Mouse (Mus musculus) limb, embryonic 15.5 days (tissue): ENCODE measurements around the gene BC030870. TPM values are rescaled to one million over a fixed set of nuclear protein-coding genes. Genes with fewer than 3 reads are reported as not detected.
A peak's percentile ranks its signal among the peaks of the same experiment; 100 is the strongest.

ENCODE experiments used
- ATAC-seq: fragments of 200-750 bp; cut with Nextera tagmentation; 2 replicates; pipeline ENCODE4 v1.8.0; 2017; ENCODE audit warnings: low read depth, moderate TSS enrichment; ENCODE audit not compliant: insufficient number of reproducible peaks, low FRiP score, low TSS enrichment
- H3K27ac ChIP-seq: fragments of 300-500 bp; sonication (generic); 2 replicates; pipeline ENCODE4 v1.5.1; 2015; ENCODE audit warnings: moderate library complexity, mild to moderate bottlenecking, inconsistent platforms
- H3K27me3 ChIP-seq: fragments of 300-500 bp; sonication (generic); 2 replicates; pipeline ENCODE4 v1.6.1; 2015; ENCODE audit warnings: inconsistent platforms
- H3K36me3 ChIP-seq: fragments of 300-500 bp; sonication (generic); 2 replicates; pipeline ENCODE4 v1.6.1; 2015; ENCODE audit warnings: inconsistent platforms
- H3K4me1 ChIP-seq: fragments of 300-500 bp; sonication (generic); 2 replicates; pipeline ENCODE4 v1.6.1; 2015; ENCODE audit warnings: inconsistent platforms
- H3K4me2 ChIP-seq: fragments of 300-500 bp; sonication (generic); 2 replicates; pipeline ENCODE4 v1.6.1; 2015; ENCODE audit warnings: mild to moderate bottlenecking, inconsistent platforms
- H3K4me3 ChIP-seq: fragments of 300-500 bp; sonication (generic); 2 replicates; pipeline ENCODE4 v1.5.1; 2015; ENCODE audit warnings: mild to moderate bottlenecking, inconsistent platforms
- H3K9ac ChIP-seq: fragments of 300-500 bp; sonication (generic); 2 replicates; pipeline ENCODE4 v1.6.1; 2015; ENCODE audit warnings: inconsistent platforms
- H3K9me3 ChIP-seq: fragments of 300-500 bp; sonication (generic); 2 replicates; pipeline ENCODE4 v1.6.1; 2016; ENCODE audit warnings: inconsistent platforms
- WGBS: fragments of 180-500 bp; shearing (Covaris S2); methylation state at CpG from one replicate; pipeline ENCODE4 v1.1.7; 2015; 5-methylcytosine and 5-hydroxymethylcytosine counted together
- polyA plus RNA-seq: library from polyadenylated mRNA; unstranded; fragments of >200 nt; fragmentation: Nextera tagmentation; extraction: Ambion mirVana; gene quantifications from 2 replicates; pipeline ENCODE4 v1.2.1, GENCODE M21; 2015

Gene BC030870
- polyA plus RNA-seq, 1 experiment from 2014 or later: not detected

- ATAC-seq: no peak
- Histone ChIP-seq H3K27ac (no peak overlapping the region), H3K27me3 (no peaks in the 10 kb centered on the region), H3K9ac (no peak overlapping the region), H3K9me3 (no peaks in the 10 kb centered on the region), H3K4me2 (no peak overlapping the region), H3K4me1 (no peaks in the 10 kb centered on the region), H3K36me3 (no peaks in the 10 kb centered on the region), H3K4me3 (no peak overlapping the region)
- 93% methylated on average over 25 of the region's 25 CpGs for WGBS
These were observed 21.2 kb downstream of the BC030870 start for GRCm38 (mm10) chr8:65107936-65108718.

- H3K27ac ChIP-seq: no peak overlapping the region
- no peaks in the 10 kb centered on the region for H3K27me3 ChIP-seq
- H3K4me3 ChIP-seq: no peak overlapping the region
- no peak for ATAC-seq
- H3K4me2 ChIP-seq: no peak overlapping the region
- 71% methylated on average over 4 of the region's 4 CpGs for WGBS
- H3K9me3 ChIP-seq: no peaks in the 10 kb centered on the region
- H3K9ac ChIP-seq: no peak overlapping the region
- no peaks in the 10 kb centered on the region for H3K4me1 ChIP-seq
- no peaks in the 10 kb centered on the region for H3K36me3 ChIP-seq
These were observed 25.3 kb downstream of the BC030870 start for GRCm38 (mm10) chr8:65104041-65104440.

- WGBS: 86% methylated on average over 7 of the region's 7 CpGs
- ATAC-seq: no peak
- no peak overlapping the region for H3K4me2 ChIP-seq
These were observed 25.7 kb downstream of the BC030870 start for GRCm38 (mm10) chr8:65103632-65104031.

GRCm38 (mm10) chr8:65099735-65100134, 29.6 kb downstream of the BC030870 start:
- H3K9me3 ChIP-seq: no peaks in the 10 kb centered on the region
- H3K4me3 ChIP-seq: no peak overlapping the region
- H3K4me1 ChIP-seq: no peaks in the 10 kb centered on the region
- ATAC-seq: no peak
- H3K27ac ChIP-seq: no peak overlapping the region
- no peaks in the 10 kb centered on the region for H3K36me3 ChIP-seq
- H3K4me2 ChIP-seq: no peak overlapping the region
- WGBS: 66% methylated on average over 3 of the region's 3 CpGs
- no peak overlapping the region for H3K9ac ChIP-seq
- H3K27me3 ChIP-seq: no peaks in the 10 kb centered on the region

More at GRCm38 (mm10) chr8:65103632-65104031, 25.7 kb downstream of the BC030870 start:
- Histone ChIP-seq H3K36me3 (no peaks in the 10 kb centered on the region), H3K27ac (no peak overlapping the region), H3K4me3 (no peak overlapping the region), H3K9me3 (no peaks in the 10 kb centered on the region), H3K4me1 (no peaks in the 10 kb centered on the region), H3K9ac (no peak overlapping the region), H3K27me3 (no peaks in the 10 kb centered on the region)

- H3K27ac ChIP-seq: no peak overlapping the region
- H3K4me2 ChIP-seq: no peak overlapping the region
- no peak overlapping the region for H3K4me3 ChIP-seq
- no peaks in the 10 kb centered on the region for H3K4me1 ChIP-seq
- H3K9me3 ChIP-seq: no peaks in the 10 kb centered on the region
- H3K9ac ChIP-seq: no peak overlapping the region
- WGBS: 65% methylated on average over 7 of the region's 7 CpGs
- ATAC-seq: no peak
- H3K27me3 ChIP-seq: no peaks in the 10 kb centered on the region
- no peaks in the 10 kb centered on the region for H3K36me3 ChIP-seq
These were observed 31.5 kb downstream of the BC030870 start for GRCm38 (mm10) chr8:65097760-65098415.

GRCm38 (mm10) chr8:65089781-65090180, 39.6 kb downstream of the BC030870 start:
- no peaks in the 10 kb centered on the region for H3K27me3 ChIP-seq
- WGBS: 72% methylated on average over 7 of the region's 7 CpGs
- H3K27ac ChIP-seq: no peak overlapping the region
- H3K9me3 ChIP-seq: no peaks in the 10 kb centered on the region
- H3K36me3 ChIP-seq: no peaks in the 10 kb centered on the region
- H3K4me2 ChIP-seq: no peak overlapping the region
- no peak for ATAC-seq
- H3K9ac ChIP-seq: no peak overlapping the region
- peaks cover 9% of the 10 kb centered on the region; the same call in 1 of the 2 replicates for H3K4me1 ChIP-seq
- H3K4me3 ChIP-seq: no peak overlapping the region

GRCm38 (mm10) chr8:65088120-65088519, 41.2 kb downstream of the BC030870 start:
- no peak overlapping the region for H3K27ac ChIP-seq
- no peaks in the 10 kb centered on the region for H3K36me3 ChIP-seq
- no peaks in the 10 kb centered on the region for H3K27me3 ChIP-seq
- 74% methylated on average over 12 of the region's 12 CpGs for WGBS
- no peak overlapping the region for H3K4me2 ChIP-seq
- H3K9ac ChIP-seq: no peak overlapping the region
- peaks cover 9% of the 10 kb centered on the region; the same call in 1 of the 2 replicates for H3K4me1 ChIP-seq
- H3K4me3 ChIP-seq: no peak overlapping the region
- H3K9me3 ChIP-seq: no peaks in the 10 kb centered on the region
- ATAC-seq: peak; percentile 24; the same call in 1 of the 2 replicates

- Histone ChIP-seq H3K27me3 (no peaks in the 10 kb centered on the region), H3K4me1 (peaks cover 9% of the 10 kb centered on the region; the same call in 1 of the 2 replicates), H3K4me2 (no peak overlapping the region), H3K9ac (no peak overlapping the region), H3K9me3 (no peaks in the 10 kb centered on the region), H3K36me3 (no peaks in the 10 kb centered on the region), H3K27ac (no peak overlapping the region), H3K4me3 (no peak overlapping the region)
- peak; percentile 10; the same call in 1 of the 2 replicates for ATAC-seq
- WGBS: 40% methylated on average over 8 of the region's 8 CpGs
These were observed 41.7 kb downstream of the BC030870 start for GRCm38 (mm10) chr8:65087711-65088110.

- Histone ChIP-seq H3K4me2 (no peak overlapping the region), H3K27ac (no peak overlapping the region), H3K9me3 (no peaks in the 10 kb centered on the region), H3K36me3 (no peaks in the 10 kb centered on the region), H3K4me3 (no peak overlapping the region), H3K9ac (no peak overlapping the region), H3K4me1 (peaks cover 9% of the 10 kb centered on the region; the same call in 1 of the 2 replicates), H3K27me3 (no peaks in the 10 kb centered on the region)
- ATAC-seq: no peak
- 78% methylated on average over 2 of the region's 2 CpGs for WGBS
These were observed 43.7 kb downstream of the BC030870 start for GRCm38 (mm10) chr8:65085680-65086079.

- 73% methylated on average over 9 of the region's 9 CpGs for WGBS
- H3K9ac ChIP-seq: no peak overlapping the region
- H3K9me3 ChIP-seq: no peaks in the 10 kb centered on the region
- no peaks in the 10 kb centered on the region for H3K36me3 ChIP-seq
- H3K27ac ChIP-seq: no peak overlapping the region
- H3K4me1 ChIP-seq: no peaks in the 10 kb centered on the region
- H3K27me3 ChIP-seq: no peaks in the 10 kb centered on the region
- ATAC-seq: no peak
- no peak overlapping the region for H3K4me3 ChIP-seq
- no peak overlapping the region for H3K4me2 ChIP-seq
These were observed 48.6 kb downstream of the BC030870 start for GRCm38 (mm10) chr8:65080731-65081130.

- WGBS: 85% methylated on average over 2 of the region's 2 CpGs
- Histone ChIP-seq H3K27ac (no peak within 1 kb of the TSS), H3K36me3 (no peaks in the 10 kb centered on the region), H3K4me1 (no peaks in the 10 kb centered on the region), H3K9me3 (no peaks in the 10 kb centered on the region), H3K4me2 (no peak within 1 kb of the TSS), H3K4me3 (no peak within 1 kb of the TSS), H3K9ac (no peak within 1 kb of the TSS), H3K27me3 (no peaks in the 10 kb centered on the region)
- ATAC-seq: no peak
These were observed 54.6 kb downstream of the BC030870 start, which contains the start of gene Gm10663 for GRCm38 (mm10) chr8:65074733-65075132. Gm10663 (plus strand) TSS chr8:65075033.

GRCm38 (mm10) chr8:65070996-65071395, 58.4 kb downstream of the BC030870 start:
- Histone ChIP-seq H3K9me3 (no peaks in the 10 kb centered on the region), H3K4me3 (no peak overlapping the region), H3K4me2 (no peak overlapping the region), H3K36me3 (no peaks in the 10 kb centered on the region), H3K27me3 (no peaks in the 10 kb centered on the region), H3K9ac (no peak overlapping the region), H3K4me1 (no peaks in the 10 kb centered on the region), H3K27ac (no peak overlapping the region)
- ATAC-seq: no peak
- 60% methylated on average over 4 of the region's 4 CpGs for WGBS
